Mouse (Mus musculus): Measurements from ENCODE around the gene Trim41. TPM values are rescaled to one million over a fixed set of nuclear protein-coding genes. Genes with fewer than 3 reads are reported as not detected.
"Not testable (repeated sequence)": the region's sequence is repeated elsewhere in the genome, so short reads cannot be mapped to it uniquely, and the experiment has no call there.

The Trim41 gene
- total RNA-seq, 2 experiments from 2014 or later = 58.3 to 59.6 TPM

GRCm38 (mm10) chr11:48813782-48814181, 3.4 kb downstream of the Trim41 start:
- no peak for DNase-seq

- DNase-seq = no peak
These were observed 7.0 kb downstream of the Trim41 start for GRCm38 (mm10) chr11:48810142-48810541.

GRCm38 (mm10) chr11:48809434-48809830, 7.7 kb downstream of the Trim41 start:
- no peak for DNase-seq

- DNase-seq = no peak
These were observed 8.3 kb downstream of the Trim41 start for GRCm38 (mm10) chr11:48808737-48809433.

- DNase-seq = no peak
These were observed 8.9 kb downstream of the Trim41 start for GRCm38 (mm10) chr11:48808304-48808646.

- DNase-seq = no peak
These were observed 9.4 kb downstream of the Trim41 start for GRCm38 (mm10) chr11:48807563-48808303.

GRCm38 (mm10) chr11:48806856-48807562, 10.1 kb downstream of the Trim41 start:
- peak; percentile 36 to 57 for DNase-seq

GRCm38 (mm10) chr11:48804922-48805321, 12.2 kb downstream of the Trim41 start:
- DNase-seq = no peak

GRCm38 (mm10) chr11:48803988-48804387, 13.2 kb downstream of the Trim41 start:
- DNase-seq = no peak

GRCm38 (mm10) chr11:48801831-48802772, 15.1 kb downstream of the Trim41 start:
- DNase-seq = no peak

GRCm38 (mm10) chr11:48799921-48800701, 17.0 kb downstream of the Trim41 start, which contains the start of gene Rack1:
TSS of gene Rack1 (plus strand) at chr11:48800332.
- DNase-seq = peak; percentile 91 to 93

GRCm38 (mm10) chr11:48798984-48799920, 17.9 kb downstream of the Trim41 start:
- no peak for DNase-seq

GRCm38 (mm10) chr11:48798308-48798707, 18.8 kb downstream of the Trim41 start:
- no peak for DNase-seq

- DNase-seq = no peak
These were observed 19.9 kb downstream of the Trim41 start for GRCm38 (mm10) chr11:48797287-48797686.

GRCm38 (mm10) chr11:48796290-48796689, 20.9 kb downstream of the Trim41 start:
- DNase-seq = no peak

GRCm38 (mm10) chr11:48795221-48795620, 21.9 kb downstream of the Trim41 start:
- DNase-seq = no peak

GRCm38 (mm10) chr11:48793184-48793583, 24.0 kb downstream of the Trim41 start:
- no peak for DNase-seq

GRCm38 (mm10) chr11:48791894-48792293, 25.3 kb downstream of the Trim41 start:
- DNase-seq = not testable (repeated sequence)

- no peak for DNase-seq
These were observed 26.2 kb downstream of the Trim41 start for GRCm38 (mm10) chr11:48790946-48791345.
